Mouse (Mus musculus) embryonic facial prominence, embryonic 12.5 days (tissue): ENCODE data around the gene Krtcap2. TPM values are rescaled to one million over a fixed set of nuclear protein-coding genes. Genes with fewer than 3 reads are reported as not detected.

Source experiments
- ATAC-seq: fragments of 200-750 bp; cut with Nextera tagmentation; 2 replicates; pipeline ENCODE4 v1.8.0; 2017; ENCODE audit not compliant: insufficient number of reproducible peaks, insufficient read depth, low FRiP score, low TSS enrichment
- H3K27ac ChIP-seq: fragments of 300-500 bp; sonication (generic); 2 replicates; pipeline ENCODE4 v1.5.1; 2016; ENCODE audit warnings: mild to moderate bottlenecking
- H3K27me3 ChIP-seq: fragments of 300-500 bp; sonication (generic); 2 replicates; pipeline ENCODE4 v1.6.1; 2016; ENCODE audit warnings: mild to moderate bottlenecking, moderate library complexity
- H3K36me3 ChIP-seq: fragments of 300-500 bp; sonication (generic); 2 replicates; pipeline ENCODE4 v1.6.1; 2016; ENCODE audit warnings: mild to moderate bottlenecking
- H3K4me1 ChIP-seq: fragments of 300-500 bp; sonication (generic); 2 replicates; pipeline ENCODE4 v1.6.1; 2016
- H3K4me2 ChIP-seq: fragments of 300-500 bp; sonication (generic); replicated peaks from 2 replicates; pipeline ENCODE4 v1.6.1; 2016; ENCODE audit warnings: mild to moderate bottlenecking, moderate library complexity
- H3K4me3 ChIP-seq: fragments of 300-500 bp; sonication (generic); 2 replicates; pipeline ENCODE4 v1.5.1; 2016; ENCODE audit warnings: mild to moderate bottlenecking
- H3K9ac ChIP-seq: fragments of 300-500 bp; sonication (generic); 2 replicates; pipeline ENCODE4 v1.6.1; 2016; ENCODE audit warnings: mild to moderate bottlenecking, moderate library complexity
- H3K9me3 ChIP-seq: fragments of 300-500 bp; sonication (generic); 2 replicates; pipeline ENCODE4 v1.6.1; 2016; ENCODE audit warnings: mild to moderate bottlenecking, moderate library complexity
- WGBS: fragments of 180-500 bp; shearing (Covaris S2); methylation state at CpG from one replicate; pipeline ENCODE4 v1.1.7; 2016; 5-methylcytosine and 5-hydroxymethylcytosine counted together
- polyA plus RNA-seq: library from polyadenylated mRNA; unstranded; fragments of >200 nt; fragmentation: Nextera tagmentation; extraction: Ambion mirVana; gene quantifications from 2 replicates; pipeline ENCODE4 v1.2.1, GENCODE M21; 2016

The Krtcap2 gene
- polyA plus RNA-seq, 1 experiment from 2014 or later, result 306 TPM

- 4% methylated on average over 17 of the region's 17 CpGs for WGBS
- H3K4me1 ChIP-seq, result peaks cover 21% of the 10 kb centered on the region
- H3K36me3 ChIP-seq, result 0 out of 2 replicates have a peak, but pooled peaks cover 9% of the 10 kb centered on the region
- H3K27ac ChIP-seq, result no peak overlapping the region
- no peak for ATAC-seq
- H3K4me3 ChIP-seq, result no peak overlapping the region
- H3K9ac ChIP-seq, result peak overlapping the region; percentile 17; the same call in 1 of the 2 replicates
- no peaks in the 10 kb centered on the region for H3K9me3 ChIP-seq
- H3K4me2 ChIP-seq, result peak overlapping the region; percentile 29
- peaks cover 7% of the 10 kb centered on the region; the same call in 1 of the 2 replicates for H3K27me3 ChIP-seq
These were observed 5.7 kb downstream of the Krtcap2 start for GRCm38 (mm10) chr3:89251365-89251895.

- Histone ChIP-seq H3K27ac (no peak overlapping the region), H3K9me3 (no peaks in the 10 kb centered on the region), H3K36me3 (0 out of 2 replicates have a peak, but pooled peaks cover under 1% of the 10 kb centered on the region), H3K27me3 (peaks cover 7% of the 10 kb centered on the region; the same call in 1 of the 2 replicates), H3K9ac (no peak overlapping the region), H3K4me3 (no peak overlapping the region), H3K4me1 (peaks cover 16% of the 10 kb centered on the region), H3K4me2 (no peak overlapping the region)
- WGBS, result 94% methylated on average over 5 of the region's 5 CpGs
- no peak for ATAC-seq
These were observed 9.2 kb downstream of the Krtcap2 start for GRCm38 (mm10) chr3:89254994-89255393.

- ATAC-seq, result no peak
- peaks cover 6% of the 10 kb centered on the region; the same call in 1 of the 2 replicates for H3K27me3 ChIP-seq
- no peak overlapping the region for H3K4me2 ChIP-seq
- WGBS, result 86% methylated on average over 5 of the region's 5 CpGs
- H3K27ac ChIP-seq, result no peak overlapping the region
- no peak overlapping the region for H3K4me3 ChIP-seq
- no peaks in the 10 kb centered on the region for H3K9me3 ChIP-seq
- peaks cover 9% of the 10 kb centered on the region for H3K4me1 ChIP-seq
- no peaks in the 10 kb centered on the region for H3K36me3 ChIP-seq
- H3K9ac ChIP-seq, result no peak overlapping the region
These were observed 10.4 kb downstream of the Krtcap2 start for GRCm38 (mm10) chr3:89256177-89256576.

- Histone ChIP-seq H3K9ac (no peak within 1 kb of the TSS), H3K4me2 (no peak within 1 kb of the TSS), H3K27me3 (no peaks in the 10 kb centered on the region), H3K27ac (no peak within 1 kb of the TSS), H3K4me3 (no peak within 1 kb of the TSS), H3K9me3 (no peaks in the 10 kb centered on the region), H3K36me3 (no peaks in the 10 kb centered on the region), H3K4me1 (peaks cover 4% of the 10 kb centered on the region; the same call in 1 of the 2 replicates)
- 63% methylated on average over 7 of the region's 7 CpGs for WGBS
- ATAC-seq, result no peak
These were observed 13.3 kb downstream of the Krtcap2 start, which contains the start of gene Dpm3 for GRCm38 (mm10) chr3:89259076-89259475. Gene Dpm3 (plus strand): TSS chr3:89259358.

GRCm38 (mm10) chr3:89260211-89260610 lies 14.4 kb downstream of the Krtcap2 start:
- no peak overlapping the region for H3K27ac ChIP-seq

GRCm38 (mm10) chr3:89262417-89262816 lies 16.7 kb downstream of the Krtcap2 start:
- 66% methylated on average over 10 of the region's 10 CpGs for WGBS
- peaks cover 11% of the 10 kb centered on the region; the same call in 1 of the 2 replicates for H3K4me1 ChIP-seq

More at GRCm38 (mm10) chr3:89260211-89260610, 14.4 kb downstream of the Krtcap2 start:
- Histone ChIP-seq H3K27me3 (no peaks in the 10 kb centered on the region), H3K4me1 (peaks cover 4% of the 10 kb centered on the region; the same call in 1 of the 2 replicates), H3K4me3 (no peak overlapping the region), H3K36me3 (no peaks in the 10 kb centered on the region), H3K9me3 (no peaks in the 10 kb centered on the region), H3K4me2 (no peak overlapping the region), H3K9ac (no peak overlapping the region)
- ATAC-seq, result no peak
- 81% methylated on average over 3 of the region's 3 CpGs for WGBS

GRCm38 (mm10) chr3:89266439-89266893 lies 20.7 kb downstream of the Krtcap2 start:
- under 1% methylated on average over 20 of the region's 20 CpGs for WGBS
- Histone ChIP-seq H3K27me3 (no peaks in the 10 kb centered on the region), H3K9ac (peak overlapping the region; percentile 94), H3K4me2 (peak overlapping the region; percentile 95), H3K4me3 (peak overlapping the region; percentile 82), H3K4me1 (peaks cover 33% of the 10 kb centered on the region), H3K36me3 (no peaks in the 10 kb centered on the region), H3K9me3 (no peaks in the 10 kb centered on the region), H3K27ac (peak overlapping the region; percentile 83)
- peak; percentile 76; the same call in 1 of the 2 replicates for ATAC-seq

More at GRCm38 (mm10) chr3:89262417-89262816, 16.7 kb downstream of the Krtcap2 start:
- ATAC-seq, result no peak
- no peaks in the 10 kb centered on the region for H3K27me3 ChIP-seq
- H3K9ac ChIP-seq, result no peak overlapping the region
- no peak overlapping the region for H3K27ac ChIP-seq
- no peak overlapping the region for H3K4me2 ChIP-seq
- no peaks in the 10 kb centered on the region for H3K36me3 ChIP-seq
- no peaks in the 10 kb centered on the region for H3K9me3 ChIP-seq
- H3K4me3 ChIP-seq, result no peak overlapping the region

GRCm38 (mm10) chr3:89268916-89269315 lies 23.1 kb downstream of the Krtcap2 start:
- 50% methylated on average over 8 of the region's 8 CpGs for WGBS
- no peak overlapping the region for H3K27ac ChIP-seq
- H3K27me3 ChIP-seq, result no peaks in the 10 kb centered on the region
- H3K9me3 ChIP-seq, result no peaks in the 10 kb centered on the region
- peaks cover 33% of the 10 kb centered on the region for H3K4me1 ChIP-seq
- H3K9ac ChIP-seq, result no peak overlapping the region
- no peak overlapping the region for H3K4me3 ChIP-seq
- no peaks in the 10 kb centered on the region for H3K36me3 ChIP-seq
- peak overlapping the region; percentile 10; the same call in 1 of the 2 replicates for H3K4me2 ChIP-seq
- ATAC-seq, result no peak

GRCm38 (mm10) chr3:89270051-89270755 lies 24.4 kb downstream of the Krtcap2 start, which contains the start of gene Slc50a1:
Gene Slc50a1 (minus strand): TSS chr3:89270570.
- peak within 1 kb of the TSS; percentile 76 for H3K27ac ChIP-seq
- WGBS, result 3% methylated on average over 39 of the region's 39 CpGs

GRCm38 (mm10) chr3:89270891-89271290 lies 25.1 kb downstream of the Krtcap2 start:
- Histone ChIP-seq H3K36me3 (0 out of 2 replicates have a peak, but pooled peaks cover 4% of the 10 kb centered on the region), H3K27ac (peak overlapping the region; percentile 76), H3K27me3 (no peaks in the 10 kb centered on the region), H3K4me2 (peak overlapping the region; percentile 77), H3K4me1 (peaks cover 33% of the 10 kb centered on the region), H3K9me3 (no peaks in the 10 kb centered on the region), H3K4me3 (peak overlapping the region; percentile 58), H3K9ac (peak overlapping the region; percentile 80)
- WGBS, result 70% methylated on average over 6 of the region's 6 CpGs
- ATAC-seq, result no peak

More at GRCm38 (mm10) chr3:89270051-89270755, 24.4 kb downstream of the Krtcap2 start, which contains the start of gene Slc50a1:
- Histone ChIP-seq H3K27me3 (no peaks in the 10 kb centered on the region), H3K4me3 (peak within 1 kb of the TSS; percentile 58), H3K9me3 (no peaks in the 10 kb centered on the region), H3K9ac (peak within 1 kb of the TSS; percentile 80), H3K4me2 (peak within 1 kb of the TSS; percentile 77), H3K36me3 (0 out of 2 replicates have a peak, but pooled peaks cover 3% of the 10 kb centered on the region), H3K4me1 (peaks cover 33% of the 10 kb centered on the region)
- 0 out of 2 replicates have a peak, but pooled peaks have one; percentile 8 for ATAC-seq

- 66% methylated on average over 6 of the region's 6 CpGs for WGBS
- H3K9ac ChIP-seq, result no peak overlapping the region
- H3K4me2 ChIP-seq, result no peak overlapping the region
- no peaks in the 10 kb centered on the region for H3K27me3 ChIP-seq
- no peak overlapping the region for H3K4me3 ChIP-seq
- 0 out of 2 replicates have a peak, but pooled peaks cover 4% of the 10 kb centered on the region for H3K36me3 ChIP-seq
- H3K9me3 ChIP-seq, result no peaks in the 10 kb centered on the region
- peaks cover 38% of the 10 kb centered on the region for H3K4me1 ChIP-seq
- no peak overlapping the region for H3K27ac ChIP-seq
- no peak for ATAC-seq
These were observed 26.0 kb downstream of the Krtcap2 start for GRCm38 (mm10) chr3:89271760-89272159.
